Mouse (Mus musculus): ENCODE data around the gene Tuba3b.

Gene Tuba3b

GRCm38 (mm10) chr6:145667654-145668053, 52.1 kb downstream of the Tuba3b start:
- no peak for DNase-seq (ENCODE audit: low spot score)

DNA sequence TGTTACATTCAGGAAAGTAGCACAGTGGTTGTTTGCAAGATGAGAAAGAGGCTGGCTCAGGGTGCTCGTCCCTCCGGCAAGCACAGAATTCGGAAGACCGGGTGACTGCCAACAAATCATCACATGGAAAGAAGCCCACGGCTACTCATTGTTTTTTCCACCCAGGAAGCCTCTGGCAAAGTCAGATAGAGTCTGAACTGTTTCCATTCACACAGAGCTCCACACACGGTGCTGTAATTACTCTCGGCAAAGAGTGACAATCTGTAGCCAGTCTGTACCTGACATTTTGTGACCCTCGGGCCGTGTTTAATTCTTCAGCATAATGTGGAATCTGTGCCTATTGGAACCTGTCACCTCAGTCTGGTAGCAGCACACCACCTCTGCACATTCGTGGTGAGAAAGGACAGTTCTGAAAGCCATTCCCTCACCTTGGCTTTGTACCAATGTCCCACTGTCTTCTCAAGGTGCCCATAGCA, 54.1 kb downstream of the Tuba3b start:
- DNase-seq (ENCODE audit: low spot score): no peak
